Mouse (Mus musculus) lung, adult 2 months (tissue): ENCODE measurements around the gene Gm5286. TPM values are rescaled to one million over a fixed set of nuclear protein-coding genes. Genes with fewer than 3 reads are reported as not detected.
"Not testable (repeated sequence)": the region's sequence is repeated elsewhere in the genome, so short reads cannot be mapped to it uniquely, and the experiment has no call there.

ENCODE experiments used
- DNase-seq: peaks from one replicate; pipeline ENCODE4 v3.0.0; 2022
- H3K4me1 ChIP-seq: fragments of 200-500 bp; 2 replicates; pipeline ENCODE4 v1.6.1; 2011; ENCODE audit warnings: low read length; ENCODE audit not compliant: control insufficient read depth, insufficient read depth
- H3K4me3 ChIP-seq: fragments of 200-500 bp; replicated peaks from 2 replicates; pipeline ENCODE3; 2011; ENCODE audit warnings: low read depth, mild to moderate bottlenecking, control low read depth, low read length; ENCODE audit errors: extremely low read depth
- WGBS: fragments of 180-500 bp; shearing (Covaris S2); methylation state at CpG from one replicate; pipeline ENCODE4 v1.1.7; 2018; 5-methylcytosine and 5-hydroxymethylcytosine counted together
- polyA plus RNA-seq: library from polyadenylated mRNA; depleted of rRNA; stranded (reverse); fragments of >200 nt; gene quantifications from 2 replicates; pipeline ENCODE4 v1.2.3, GENCODE M21; 2012; rRNA removed

The Gm5286 gene
- not detected in 2 replicates for polyA plus RNA-seq

DNA sequence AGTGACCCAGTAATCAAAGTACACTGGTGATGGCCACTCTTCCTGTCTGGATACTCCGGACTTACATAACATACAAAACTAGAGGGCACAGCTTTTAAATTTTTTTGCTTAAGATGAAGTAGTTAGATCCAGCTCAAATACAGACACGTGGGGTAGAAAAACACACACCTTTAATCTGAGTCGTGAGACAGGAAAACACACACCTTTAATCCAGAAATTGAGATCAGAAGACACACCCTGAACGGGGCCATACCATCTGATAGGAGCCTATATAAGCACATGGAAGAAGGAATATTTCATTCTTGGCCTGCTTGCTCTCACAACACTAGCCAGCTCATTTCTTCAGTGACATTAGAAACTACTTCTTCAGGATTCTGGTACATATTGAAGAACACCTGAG is at the start of gene Gm5286:
Gene Gm5286 (plus strand): TSS at position 301 of the 400 bp plus-strand sequence.
- 75% methylated on average over 3 of the region's 4 CpGs for WGBS
- not testable (repeated sequence) for H3K4me1 ChIP-seq, DNase-seq, H3K4me3 ChIP-seq

DNA sequence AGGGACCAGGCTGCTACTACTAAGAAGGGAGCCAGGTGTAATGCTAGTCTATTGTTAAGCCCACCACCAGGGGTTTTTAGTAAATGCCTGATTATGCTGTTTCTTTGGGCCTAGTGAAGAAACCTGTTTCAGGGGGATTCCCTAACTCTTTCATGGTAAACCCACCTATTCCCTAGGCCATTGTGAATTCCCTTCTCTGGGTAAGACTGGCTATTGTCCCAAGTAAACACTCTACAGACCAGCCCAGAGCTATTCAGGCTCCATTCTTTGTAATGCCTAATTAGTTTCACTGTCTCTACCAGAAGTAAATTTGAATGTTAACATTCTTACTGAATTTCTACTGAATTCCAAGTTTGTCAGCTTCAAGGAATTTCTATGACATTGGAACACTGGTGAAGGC is 29.2 kb upstream of the Gm5286 start:
- H3K4me3 ChIP-seq, DNase-seq, H3K4me1 ChIP-seq: not testable (repeated sequence)

DNA sequence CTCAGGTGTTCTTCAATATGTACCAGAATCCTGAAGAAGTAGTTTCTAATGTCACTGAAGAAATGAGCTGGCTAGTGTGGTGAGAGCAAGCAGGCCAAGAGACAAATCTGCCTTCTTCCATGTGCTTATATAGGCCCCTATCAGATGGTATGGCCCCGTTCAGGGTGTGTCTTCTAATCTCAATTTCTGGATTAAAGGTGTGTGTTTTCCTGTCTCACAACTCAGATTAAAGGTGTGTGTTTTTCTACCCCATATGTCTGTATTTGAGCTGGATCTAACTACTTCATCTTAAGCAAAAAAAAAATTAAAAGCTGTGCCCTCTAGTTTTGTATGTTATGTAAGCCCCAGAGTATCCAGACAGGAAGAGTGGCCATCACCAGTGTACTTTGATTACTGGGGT is 18.4 kb upstream of the Gm5286 start, which contains the start of gene Gm10696:
Gene Gm10696 (minus strand): TSS at position 101 of the 400 bp plus-strand sequence.
- not testable (repeated sequence) for H3K4me3 ChIP-seq, DNase-seq, H3K4me1 ChIP-seq
- 93% methylated on average over 1 of the region's 1 CpGs for WGBS

Other genes starting within 250 kb of the Gm5286 start
- gene Tdpoz5, start 235.4 kb upstream of the Gm5286 start, polyA plus RNA-seq, result not detected in 2 replicates
- gene Gm9125, start 141.8 kb upstream of the Gm5286 start, polyA plus RNA-seq, result not detected in 2 replicates
- gene Gm10697, start 124.1 kb upstream of the Gm5286 start, polyA plus RNA-seq, result not detected in 2 replicates
- not detected in 2 replicates for gene Gm10696, start 18.5 kb upstream of the Gm5286 start, polyA plus RNA-seq
- gene Gm4778, start 67.3 kb downstream of the Gm5286 start, polyA plus RNA-seq, result not detected in 2 replicates
- 1.2 and 2.1 TPM in 2 replicates for gene Them4, start 113.4 kb downstream of the Gm5286 start, polyA plus RNA-seq
- 0.26 and 24.4 TPM in 2 replicates for gene Them5, start 145.4 kb downstream of the Gm5286 start, polyA plus RNA-seq
- gene C2cd4d, start 165.7 kb downstream of the Gm5286 start, polyA plus RNA-seq, result 0.37 and 0.83 TPM in 2 replicates
- 6.3 and 7.9 TPM in 2 replicates for gene Rorc, start 176.1 kb downstream of the Gm5286 start, polyA plus RNA-seq
- 0.12 and 0.17 TPM in 2 replicates for gene Lingo4, start 201.8 kb downstream of the Gm5286 start, polyA plus RNA-seq
- 0.17 and 0.44 TPM in 2 replicates for gene Tdrkh, start 216.6 kb downstream of the Gm5286 start, polyA plus RNA-seq
- 18.2 and 22.6 TPM in 2 replicates for gene Mrpl9, start 246.6 kb downstream of the Gm5286 start, polyA plus RNA-seq
- gene Oaz3, start 247.2 kb downstream of the Gm5286 start, polyA plus RNA-seq, result 0.18 TPM in 1 of 2 replicates, not detected in the other